Mouse (Mus musculus): ENCODE results near the gene Sccpdh.

DNA sequence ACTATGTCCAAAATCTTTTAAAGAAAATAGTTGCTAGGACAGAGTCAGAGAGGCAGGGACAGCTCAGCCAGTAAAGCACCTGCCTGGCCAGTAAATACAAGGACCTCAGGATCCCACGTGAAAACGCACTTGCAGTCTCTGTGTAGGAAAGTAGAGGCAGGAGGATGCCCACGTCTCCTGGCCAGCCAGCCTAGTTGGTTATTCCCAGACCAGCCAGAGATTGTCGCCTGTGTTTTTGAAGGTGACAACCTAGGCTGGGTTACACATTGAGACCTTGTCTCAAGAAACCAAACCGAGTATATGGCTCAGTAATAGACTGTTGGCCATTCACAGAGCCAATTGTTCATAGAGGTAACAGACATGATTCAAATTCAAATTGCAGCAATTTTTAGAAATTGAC lies 38.7 kb upstream of the Sccpdh start:
- no peak for TF ChIP-seq POLR2A (IDR thresholded peaks at IDR 0.05; ENCODE audit: insufficient read length, low read depth)
- no peak for TF ChIP-seq TCF12 (IDR thresholded peaks at IDR 0.05; ENCODE audit: insufficient read depth, poor library complexity, severe bottlenecking)

All from myocyte (in vitro differentiated cells).